Mouse (Mus musculus): ENCODE measurements around the gene Dpm3. TPM values are rescaled to one million over a fixed set of nuclear protein-coding genes. Genes with fewer than 3 reads are reported as not detected.
"Not testable (repeated sequence)": the region's sequence is repeated elsewhere in the genome, so short reads cannot be mapped to it uniquely, and the experiment has no call there.

Dpm3 gene
- 69.6 and 84.4 TPM in 2 replicates for polyA plus RNA-seq (2014; fragmentation: Nextera tagmentation; extraction: Ambion mirVana)

- Histone ChIP-seq H3K36me3 (ENCODE audit: control insufficient read depth, insufficient read depth, low read length) (no peaks in the 10 kb centered on the region), H3K9me3 (ENCODE audit: control insufficient read depth, low read length) (no peaks in the 10 kb centered on the region), H3K27me3 (ENCODE audit: control insufficient read depth, insufficient read depth, low read length) (no peaks in the 10 kb centered on the region), H3K27ac (ENCODE audit: low read depth, low read length) (no peak within 1 kb of the TSS), H3K9ac (replicated peaks; ENCODE audit: low read depth, low read length) (no peak within 1 kb of the TSS), H3K4me1 (ENCODE audit: control insufficient read depth, insufficient read depth, low read length) (no peaks in the 10 kb centered on the region), H3K4me3 (ENCODE audit: low read depth, low read length) (no peak within 1 kb of the TSS), H3K4me2 (ENCODE audit: low read depth, low read length) (no peak within 1 kb of the TSS)
- no peak for ATAC-seq (ENCODE audit: low read depth)
- WGBS = 55% methylated on average over 7 of the region's 7 CpGs
Measured at GRCm38 (mm10) chr3:89259076-89259475, at the start of gene Dpm3. Gene Dpm3 (plus strand): TSS chr3:89259358.

GRCm38 (mm10) chr3:89209731-89210130 is 49.4 kb upstream of the Dpm3 start:
- Histone ChIP-seq H3K36me3 (ENCODE audit: control insufficient read depth, insufficient read depth, low read length) (peaks cover 56% of the 10 kb centered on the region), H3K4me1 (ENCODE audit: control insufficient read depth, insufficient read depth, low read length) (peaks cover 7% of the 10 kb centered on the region)

GRCm38 (mm10) chr3:89210162-89210561 is 49.0 kb upstream of the Dpm3 start:
- no peak for ATAC-seq (ENCODE audit: low read depth)
- H3K4me1 ChIP-seq (ENCODE audit: control insufficient read depth, insufficient read depth, low read length) = peaks cover 10% of the 10 kb centered on the region
- H3K27me3 ChIP-seq (ENCODE audit: control insufficient read depth, insufficient read depth, low read length) = peaks cover 3% of the 10 kb centered on the region; the same call in 1 of the 2 replicates
- 84% methylated on average over 13 of the region's 13 CpGs for WGBS
- H3K9ac ChIP-seq (replicated peaks; ENCODE audit: low read depth, low read length) = no peak overlapping the region
- no peaks in the 10 kb centered on the region for H3K9me3 ChIP-seq (ENCODE audit: control insufficient read depth, low read length)
- no peak overlapping the region for H3K4me2 ChIP-seq (ENCODE audit: low read depth, low read length)
- H3K4me3 ChIP-seq (ENCODE audit: low read depth, low read length) = no peak overlapping the region
- H3K36me3 ChIP-seq (ENCODE audit: control insufficient read depth, insufficient read depth, low read length) = peaks cover 53% of the 10 kb centered on the region
- no peak overlapping the region for H3K27ac ChIP-seq (ENCODE audit: low read depth, low read length)

More at GRCm38 (mm10) chr3:89209731-89210130, 49.4 kb upstream of the Dpm3 start:
- no peak for ATAC-seq (ENCODE audit: low read depth)
- peaks cover 3% of the 10 kb centered on the region; the same call in 1 of the 2 replicates for H3K27me3 ChIP-seq (ENCODE audit: control insufficient read depth, insufficient read depth, low read length)
- no peaks in the 10 kb centered on the region for H3K9me3 ChIP-seq (ENCODE audit: control insufficient read depth, low read length)
- H3K4me3 ChIP-seq (ENCODE audit: low read depth, low read length) = no peak overlapping the region
- WGBS = 95% methylated on average over 7 of the region's 7 CpGs
- no peak overlapping the region for H3K4me2 ChIP-seq (ENCODE audit: low read depth, low read length)
- H3K9ac ChIP-seq (replicated peaks; ENCODE audit: low read depth, low read length) = no peak overlapping the region
- H3K27ac ChIP-seq (ENCODE audit: low read depth, low read length) = no peak overlapping the region

- Histone ChIP-seq H3K4me3 (ENCODE audit: low read depth, low read length) (no peak overlapping the region), H3K9me3 (ENCODE audit: control insufficient read depth, low read length) (no peaks in the 10 kb centered on the region), H3K27ac (ENCODE audit: low read depth, low read length) (no peak overlapping the region), H3K4me1 (ENCODE audit: control insufficient read depth, insufficient read depth, low read length) (peaks cover 16% of the 10 kb centered on the region), H3K36me3 (ENCODE audit: control insufficient read depth, insufficient read depth, low read length) (peaks cover 53% of the 10 kb centered on the region), H3K4me2 (ENCODE audit: low read depth, low read length) (no peak overlapping the region), H3K27me3 (ENCODE audit: control insufficient read depth, insufficient read depth, low read length) (peaks cover 3% of the 10 kb centered on the region; the same call in 1 of the 2 replicates), H3K9ac (replicated peaks; ENCODE audit: low read depth, low read length) (no peak overlapping the region)
- WGBS = 82% methylated on average over 7 of the region's 7 CpGs
- ATAC-seq (ENCODE audit: low read depth) = no peak
Measured at GRCm38 (mm10) chr3:89210731-89211130, 48.4 kb upstream of the Dpm3 start.

- peak overlapping the region; percentile 82 for H3K9ac ChIP-seq (replicated peaks; ENCODE audit: low read depth, low read length)
- H3K4me3 ChIP-seq (ENCODE audit: low read depth, low read length) = peak overlapping the region; percentile 75
- no peaks in the 10 kb centered on the region for H3K9me3 ChIP-seq (ENCODE audit: control insufficient read depth, low read length)
- peaks cover 19% of the 10 kb centered on the region for H3K4me1 ChIP-seq (ENCODE audit: control insufficient read depth, insufficient read depth, low read length)
- WGBS = under 1% methylated on average over 69 of the region's 69 CpGs
- peak; percentile 88 for ATAC-seq (ENCODE audit: low read depth)
- H3K4me2 ChIP-seq (ENCODE audit: low read depth, low read length) = peak overlapping the region; percentile 79
- peak overlapping the region; percentile 95 for H3K27ac ChIP-seq (ENCODE audit: low read depth, low read length)
- peaks cover 3% of the 10 kb centered on the region; the same call in 1 of the 2 replicates for H3K27me3 ChIP-seq (ENCODE audit: control insufficient read depth, insufficient read depth, low read length)
- H3K36me3 ChIP-seq (ENCODE audit: control insufficient read depth, insufficient read depth, low read length) = peaks cover 24% of the 10 kb centered on the region
Measured at GRCm38 (mm10) chr3:89213803-89214530, 45.2 kb upstream of the Dpm3 start.

- Histone ChIP-seq H3K4me3 (ENCODE audit: low read depth, low read length) (peak within 1 kb of the TSS; percentile 75), H3K4me2 (ENCODE audit: low read depth, low read length) (peak within 1 kb of the TSS; percentile 79), H3K27ac (ENCODE audit: low read depth, low read length) (peak within 1 kb of the TSS; percentile 95), H3K9me3 (ENCODE audit: control insufficient read depth, low read length) (no peaks in the 10 kb centered on the region), H3K36me3 (ENCODE audit: control insufficient read depth, insufficient read depth, low read length) (peaks cover 15% of the 10 kb centered on the region), H3K4me1 (ENCODE audit: control insufficient read depth, insufficient read depth, low read length) (peaks cover 19% of the 10 kb centered on the region), H3K27me3 (ENCODE audit: control insufficient read depth, insufficient read depth, low read length) (peaks cover 3% of the 10 kb centered on the region; the same call in 1 of the 2 replicates), H3K9ac (replicated peaks; ENCODE audit: low read depth, low read length) (peak within 1 kb of the TSS; percentile 82)
- WGBS = 2% methylated on average over 19 of the region's 19 CpGs
- peak; percentile 13; the same call in 1 of the 2 replicates for ATAC-seq (ENCODE audit: low read depth)
Measured at GRCm38 (mm10) chr3:89214681-89215411, 44.3 kb upstream of the Dpm3 start, which contains the start of gene Thbs3. Gene Thbs3 (plus strand): TSS chr3:89215180.

GRCm38 (mm10) chr3:89215853-89216252 is 43.3 kb upstream of the Dpm3 start:
- Histone ChIP-seq H3K4me2 (ENCODE audit: low read depth, low read length) (peak overlapping the region; percentile 79), H3K9me3 (ENCODE audit: control insufficient read depth, low read length) (no peaks in the 10 kb centered on the region), H3K9ac (replicated peaks; ENCODE audit: low read depth, low read length) (peak overlapping the region; percentile 82; the same call in 1 of the 2 replicates), H3K27me3 (ENCODE audit: control insufficient read depth, insufficient read depth, low read length) (peaks cover 3% of the 10 kb centered on the region; the same call in 1 of the 2 replicates), H3K36me3 (ENCODE audit: control insufficient read depth, insufficient read depth, low read length) (peaks cover 5% of the 10 kb centered on the region; the same call in 1 of the 2 replicates), H3K4me1 (ENCODE audit: control insufficient read depth, insufficient read depth, low read length) (peaks cover 19% of the 10 kb centered on the region), H3K4me3 (ENCODE audit: low read depth, low read length) (peak overlapping the region; percentile 75), H3K27ac (ENCODE audit: low read depth, low read length) (peak overlapping the region; percentile 95)
- 3% methylated on average over 6 of the region's 6 CpGs for WGBS
- peak; percentile 33 for ATAC-seq (ENCODE audit: low read depth)

- 77% methylated on average over 7 of the region's 7 CpGs for WGBS
- not testable (repeated sequence) for H3K9ac ChIP-seq (replicated peaks; ENCODE audit: low read depth, low read length); H3K27me3 ChIP-seq (ENCODE audit: control insufficient read depth, insufficient read depth, low read length); H3K4me2 ChIP-seq (ENCODE audit: low read depth, low read length); H3K4me3 ChIP-seq (ENCODE audit: low read depth, low read length); H3K9me3 ChIP-seq (ENCODE audit: control insufficient read depth, low read length); H3K36me3 ChIP-seq (ENCODE audit: control insufficient read depth, insufficient read depth, low read length); ATAC-seq (ENCODE audit: low read depth)
- 0 out of 2 replicates have a peak overlapping the region, but pooled peaks have one; percentile 95 for H3K27ac ChIP-seq (ENCODE audit: low read depth, low read length)
- peaks cover 19% of the 10 kb centered on the region for H3K4me1 ChIP-seq (ENCODE audit: control insufficient read depth, insufficient read depth, low read length)
Measured at GRCm38 (mm10) chr3:89216407-89216806, 42.8 kb upstream of the Dpm3 start.
